In genomic region chr14:80916031-80916430, GRCm38 (mm10) we compare ENCODE assay signal across 21 mouse cellular contexts.
DNase-seq lines count a peak whose midpoint lies in the region; ATAC-seq and TF ChIP-seq lines count a peak whose summit lies in the region.
"Had no signal": no experiment of that assay in that cellular context is flagged by ENCODE, and none has a peak within 500 bp of the region (broad histone marks: within the 10 kb centered on the region; RNA-seq: fewer than 3 reads in every experiment).

No protein-coding gene starts in this region.

- no peak for TF ChIP-seq POLR2A in lung, adult 2 months (IDR thresholded peaks at IDR 0.05; ENCODE audit: borderline replicate concordance, extremely low read depth, low read depth, low read length)
- no peak for TF ChIP-seq POLR2A in heart, adult 2 months (IDR thresholded peaks at IDR 0.05; ENCODE audit: insufficient read depth, low read depth, low read length)

- no peaks in the 10 kb centered on the region for H3K79me2 ChIP-seq in heart, adult 2 months (replicated peaks; ENCODE audit: control insufficient read depth, insufficient read depth, low read length)

- DNase-seq in lung, embryonic 14.5 days = peak; percentile 44
- DNase-seq in lung, adult 2 months = no peak
- DNase-seq in brain, adult 2 months (ENCODE audit: low read depth, low spot score) = peak; percentile 3
- peak; percentile 18 for DNase-seq in lung, postnatal 25 days (ENCODE audit: low spot score)
- DNase-seq in heart, adult 2 months = no peak
- no peak for DNase-seq in cerebellum, postnatal 4 days (ENCODE audit: low spot score in 2 of 2)
- no peak for DNase-seq in yolk sac, embryonic 10.5 days (ENCODE audit: low spot score)
- DNase-seq: adrenal gland, postnatal 10 days; cerebellum, adult 18-20 months; cerebellum, adult 9-11 months; cerebellum, postnatal 36 days; gastrocnemius, adult 2 months; gastrocnemius, postnatal 36 days; heart, adult 11 months; heart, postnatal 10 days; heart, postnatal 4 days had no signal

- intact Hi-C loops in heart, adult 2 months (cut with DNase I) = no loop called here

- H3K27ac ChIP-seq in lung, embryonic 14.5 days (ENCODE audit: low read depth) = no peak overlapping the region
- no peak overlapping the region for H3K27ac ChIP-seq in lung, embryonic 16.5 days (ENCODE audit: low read length)
- H3K27ac ChIP-seq in heart, adult 2 months = no peak overlapping the region
- H3K27ac ChIP-seq: embryonic facial prominence, embryonic 10.5 days; forebrain, embryonic 13.5 days; gastrocnemius, adult 2 months; heart, embryonic 10.5 days; hindbrain, embryonic 12.5 days had no signal

- no peak overlapping the region for H3K4me2 ChIP-seq in lung, embryonic 14.5 days
- no peak overlapping the region for H3K4me2 ChIP-seq in lung, embryonic 16.5 days (ENCODE audit: low read depth, low read length)
- H3K4me2 ChIP-seq: forebrain, embryonic 13.5 days; hindbrain, embryonic 12.5 days had no signal

- no peaks in the 10 kb centered on the region for H3K4me1 ChIP-seq in lung, embryonic 14.5 days (ENCODE audit: insufficient read depth)
- no peaks in the 10 kb centered on the region for H3K4me1 ChIP-seq in lung, adult 2 months (ENCODE audit: control insufficient read depth, insufficient read depth, low read length)
- no peaks in the 10 kb centered on the region for H3K4me1 ChIP-seq in lung, embryonic 16.5 days (replicated peaks; ENCODE audit: control insufficient read depth, insufficient read depth, low read length)
- no peaks in the 10 kb centered on the region for H3K4me1 ChIP-seq in heart, adult 2 months (ENCODE audit: control insufficient read depth, insufficient read depth, low read length)
- H3K4me1 ChIP-seq: embryonic facial prominence, embryonic 10.5 days; forebrain, embryonic 13.5 days; heart, embryonic 10.5 days; hindbrain, embryonic 12.5 days had no signal

- no peak for ATAC-seq in lung, embryonic 14.5 days (ENCODE audit: insufficient read depth)
- peak; percentile 74 for ATAC-seq in lung, embryonic 16.5 days (ENCODE audit: low read depth)
- ATAC-seq: forebrain, embryonic 13.5 days had no signal

- TF ChIP-seq EP300 in heart, adult 2 months (IDR thresholded peaks at IDR 0.05; ENCODE audit: insufficient read depth, low read depth, low read length) = no peak

- no peak overlapping the region for H3K9ac ChIP-seq in lung, embryonic 14.5 days
- no peak overlapping the region for H3K9ac ChIP-seq in lung, embryonic 16.5 days (ENCODE audit: low read length)
- no peak overlapping the region for H3K9ac ChIP-seq in heart, adult 2 months (ENCODE audit: low read depth, low read length)
- H3K9ac ChIP-seq: forebrain, embryonic 13.5 days; hindbrain, embryonic 12.5 days had no signal

- 56% methylated on average over 3 of the region's 3 CpGs for WGBS in lung, embryonic 14.5 days
- WGBS in lung, adult 2 months = 52% methylated on average over 3 of the region's 3 CpGs
- 57% methylated on average over 3 of the region's 3 CpGs for WGBS in lung, embryonic 16.5 days
- 58% methylated on average over 3 of the region's 3 CpGs for WGBS in heart, adult 2 months

- no peak overlapping the region for H3K4me3 ChIP-seq in lung, embryonic 14.5 days (ENCODE audit: low read depth, low read length)
- no peak overlapping the region for H3K4me3 ChIP-seq in lung, adult 2 months (replicated peaks; ENCODE audit: extremely low read depth, low read depth, low read length)
- H3K4me3 ChIP-seq in lung, embryonic 16.5 days (ENCODE audit: low read length) = no peak overlapping the region
- H3K4me3 ChIP-seq in heart, adult 2 months = no peak overlapping the region
- H3K4me3 ChIP-seq: embryonic facial prominence, embryonic 10.5 days; forebrain, embryonic 13.5 days; gastrocnemius, adult 2 months; heart, embryonic 10.5 days; hindbrain, embryonic 12.5 days had no signal

- H3K36me3 ChIP-seq in lung, embryonic 14.5 days (ENCODE audit: insufficient read depth) = no peaks in the 10 kb centered on the region
- H3K36me3 ChIP-seq in lung, embryonic 16.5 days (ENCODE audit: control insufficient read depth, insufficient read depth, low read length) = no peaks in the 10 kb centered on the region
- H3K36me3 ChIP-seq in heart, adult 2 months (ENCODE audit: control insufficient read depth, insufficient read depth, low read length) = no peaks in the 10 kb centered on the region
- H3K36me3 ChIP-seq: embryonic facial prominence, embryonic 10.5 days; heart, embryonic 10.5 days; hindbrain, embryonic 12.5 days had no signal

- no peaks in the 10 kb centered on the region for H3K27me3 ChIP-seq in lung, embryonic 14.5 days (ENCODE audit: insufficient read depth, low read length)
- no peaks in the 10 kb centered on the region for H3K27me3 ChIP-seq in lung, embryonic 16.5 days (ENCODE audit: control insufficient read depth, insufficient read depth, low read depth, low read length)
- H3K27me3 ChIP-seq in heart, adult 2 months (ENCODE audit: control insufficient read depth, insufficient read depth, low read length) = no peaks in the 10 kb centered on the region
- H3K27me3 ChIP-seq: forebrain, embryonic 13.5 days; hindbrain, embryonic 12.5 days had no signal

- TF ChIP-seq CTCF in lung, embryonic 14.5 days (IDR thresholded peaks at IDR 0.05; ENCODE audit: low read depth) = no peak
- no peak for TF ChIP-seq CTCF in lung, adult 2 months (IDR thresholded peaks at IDR 0.05; ENCODE audit: insufficient read depth, low read length)
- TF ChIP-seq CTCF in heart, adult 2 months (IDR thresholded peaks at IDR 0.05) = no peak

- no peaks in the 10 kb centered on the region for H3K9me3 ChIP-seq in lung, embryonic 14.5 days (ENCODE audit: low read depth, low read length)
- no peaks in the 10 kb centered on the region for H3K9me3 ChIP-seq in lung, embryonic 16.5 days (ENCODE audit: control insufficient read depth, low read length)
- H3K9me3 ChIP-seq: embryonic facial prominence, embryonic 10.5 days; forebrain, embryonic 13.5 days; heart, embryonic 10.5 days; hindbrain, embryonic 12.5 days had no signal

Comparison
In these comparisons a context has a peak if more than half of its experiments do, and no peak if none do; other contexts are left out.
1. DNase-seq: peak in lung, embryonic 14.5 days (single experiment), brain, adult 2 months (single experiment) and lung, postnatal 25 days (single experiment); none in lung, adult 2 months (single experiment), heart, adult 2 months (0 of 2), cerebellum, postnatal 4 days (0 of 2) and yolk sac, embryonic 10.5 days (single experiment).